ENCODE assay signal across 28 mouse cellular contexts in the genomic region with DNA sequence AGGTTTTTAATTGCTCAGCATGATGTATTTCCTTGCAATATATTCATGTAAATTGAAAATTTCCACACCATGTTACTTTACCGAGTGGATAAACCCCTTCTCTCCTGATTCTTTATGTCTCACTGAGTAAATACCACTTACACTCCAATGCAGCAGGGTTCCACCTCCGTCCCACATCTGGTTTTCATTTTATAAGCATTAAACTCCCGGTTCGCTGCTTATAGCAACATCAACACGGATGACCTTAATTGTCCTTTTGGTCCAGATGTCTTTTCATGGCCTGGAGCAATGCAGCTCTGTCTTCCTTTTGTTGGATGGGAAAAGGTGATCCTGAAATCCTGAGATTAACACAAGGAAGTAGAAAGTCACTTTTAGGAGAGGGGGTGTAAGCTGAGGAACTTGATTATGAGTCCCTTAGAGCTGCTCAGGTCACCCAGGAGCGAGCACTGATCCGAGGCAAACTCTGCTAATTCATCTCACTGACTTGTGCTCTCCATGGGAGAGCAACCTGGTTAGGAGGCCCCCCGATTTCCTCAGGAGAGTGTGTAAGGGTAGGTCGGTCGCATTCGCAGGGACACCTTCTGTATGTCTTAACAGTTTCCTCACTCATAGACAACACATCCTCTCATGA. TPM values are rescaled to one million over a fixed set of nuclear protein-coding genes. Genes with fewer than 3 reads are reported as not detected.
DNase-seq lines count a peak whose midpoint lies in the region; ATAC-seq lines count a peak whose summit lies in the region.
"Had no signal": no experiment of that assay in that cellular context is flagged by ENCODE, and none has a peak within 500 bp of the region (broad histone marks: within the 10 kb centered on the region; RNA-seq: fewer than 3 reads in every experiment).

No protein-coding gene starts in this region.

- no peaks in the 10 kb centered on the region for H3K36me3 ChIP-seq in embryonic facial prominence, embryonic 13.5 days
- no peaks in the 10 kb centered on the region for H3K36me3 ChIP-seq in limb, embryonic 12.5 days
- H3K36me3 ChIP-seq in midbrain, embryonic 10.5 days, result no peaks in the 10 kb centered on the region
- H3K36me3 ChIP-seq: heart, embryonic 10.5 days; hindbrain, embryonic 15.5 days; intestine, embryonic 15.5 days; liver, embryonic 12.5 days; midbrain, embryonic 13.5 days; neural tube, embryonic 12.5 days had no signal

- no peak for ATAC-seq in embryonic facial prominence, embryonic 13.5 days (ENCODE audit: insufficient number of reproducible peaks, insufficient read depth, low FRiP score, low TSS enrichment, low read depth)
- ATAC-seq in limb, embryonic 12.5 days (ENCODE audit: insufficient number of reproducible peaks, insufficient read depth, low FRiP score, low TSS enrichment, low read depth), result peak; percentile 52; the same call in 1 of the 2 replicates
- ATAC-seq: activated CD4-positive, CD25-positive, alpha-beta regulatory T cell, adult 4 months; forebrain, embryonic 14.5 days; intestine, embryonic 15.5 days; liver, embryonic 12.5 days; midbrain, embryonic 13.5 days had no signal

- H3K4me1 ChIP-seq in embryonic facial prominence, embryonic 13.5 days, result peaks cover 9% of the 10 kb centered on the region
- peaks cover 7% of the 10 kb centered on the region for H3K4me1 ChIP-seq in limb, embryonic 12.5 days (replicated peaks)
- H3K4me1 ChIP-seq in midbrain, embryonic 10.5 days, result peaks cover 5% of the 10 kb centered on the region
- H3K4me1 ChIP-seq: heart, embryonic 10.5 days; hindbrain, embryonic 15.5 days; intestine, embryonic 15.5 days; liver, embryonic 12.5 days; midbrain, embryonic 13.5 days had no signal

- peak overlapping the region; percentile 1; the same call in 1 of the 2 replicates for H3K4me2 ChIP-seq in embryonic facial prominence, embryonic 13.5 days
- H3K4me2 ChIP-seq in limb, embryonic 12.5 days, result peak overlapping the region; percentile 23
- H3K4me2 ChIP-seq: hindbrain, embryonic 15.5 days; intestine, embryonic 15.5 days; liver, embryonic 12.5 days; midbrain, embryonic 13.5 days; neural tube, embryonic 12.5 days had no signal

- no peak overlapping the region for H3K4me3 ChIP-seq in embryonic facial prominence, embryonic 13.5 days
- H3K4me3 ChIP-seq in limb, embryonic 12.5 days (replicated peaks), result no peak overlapping the region
- H3K4me3 ChIP-seq in midbrain, embryonic 10.5 days, result no peak overlapping the region
- H3K4me3 ChIP-seq: erythroblast, embryonic 14.5 days; heart, embryonic 10.5 days; hindbrain, embryonic 15.5 days; intestine, embryonic 15.5 days; liver, embryonic 12.5 days; midbrain, embryonic 13.5 days; neural tube, embryonic 12.5 days had no signal

- H3K27ac ChIP-seq in embryonic facial prominence, embryonic 13.5 days, result no peak overlapping the region
- H3K27ac ChIP-seq in limb, embryonic 12.5 days, result peak overlapping the region; percentile 37; the same call in 1 of the 2 replicates
- no peak overlapping the region for H3K27ac ChIP-seq in midbrain, embryonic 10.5 days (replicated peaks)
- H3K27ac ChIP-seq: heart, embryonic 10.5 days; hindbrain, embryonic 15.5 days; intestine, embryonic 15.5 days; liver, embryonic 12.5 days; midbrain, embryonic 13.5 days; neural tube, embryonic 12.5 days had no signal

- 25% methylated on average over 11 of the region's 11 CpGs for WGBS in embryonic facial prominence, embryonic 13.5 days
- 15% methylated on average over 11 of the region's 11 CpGs for WGBS in limb, embryonic 12.5 days
- 69% methylated on average over 11 of the region's 11 CpGs for WGBS in midbrain, embryonic 10.5 days

- H3K9me3 ChIP-seq in embryonic facial prominence, embryonic 13.5 days, result no peaks in the 10 kb centered on the region
- H3K9me3 ChIP-seq in limb, embryonic 12.5 days, result no peaks in the 10 kb centered on the region
- H3K9me3 ChIP-seq in midbrain, embryonic 10.5 days (replicated peaks), result no peaks in the 10 kb centered on the region
- H3K9me3 ChIP-seq: heart, embryonic 10.5 days; hindbrain, embryonic 15.5 days; intestine, embryonic 15.5 days; liver, embryonic 12.5 days; midbrain, embryonic 13.5 days; neural tube, embryonic 12.5 days had no signal

- H3K9ac ChIP-seq in embryonic facial prominence, embryonic 13.5 days, result no peak overlapping the region
- H3K9ac ChIP-seq in limb, embryonic 12.5 days (replicated peaks), result no peak overlapping the region
- H3K9ac ChIP-seq: hindbrain, embryonic 15.5 days; intestine, embryonic 15.5 days; liver, embryonic 12.5 days; midbrain, embryonic 13.5 days; neural tube, embryonic 12.5 days had no signal

- DNase-seq in 3T3-L1 (ENCODE audit: low read depth, low spot score), result peak; percentile 31
- DNase-seq in embryo, embryonic 11 days, result peak; percentile 75
- no peak for DNase-seq in midbrain, embryonic 10.5 days (ENCODE audit: low spot score)
- DNase-seq in adrenal gland, postnatal 14 days, result no peak
- no peak for DNase-seq in right cerebral cortex, postnatal 25 days
- DNase-seq: adrenal gland, postnatal 10 days; cerebellum, adult 9-10 months; gastrocnemius, postnatal 10 days; heart, postnatal 4 days; kidney, adult 8-10 months; kidney, postnatal 10 days; lung, adult 2 months; lung, postnatal 14 days; right cerebral cortex, postnatal 14 days; thymus, postnatal 14 days had no signal

- no peaks in the 10 kb centered on the region for H3K27me3 ChIP-seq in embryonic facial prominence, embryonic 13.5 days
- H3K27me3 ChIP-seq in limb, embryonic 12.5 days, result 0 out of 2 replicates have a peak, but pooled peaks cover 3% of the 10 kb centered on the region
- no peaks in the 10 kb centered on the region for H3K27me3 ChIP-seq in midbrain, embryonic 10.5 days (ENCODE audit: low read depth, poor library complexity, severe bottlenecking)
- H3K27me3 ChIP-seq: hindbrain, embryonic 15.5 days; intestine, embryonic 15.5 days; liver, embryonic 12.5 days; midbrain, embryonic 13.5 days; neural tube, embryonic 12.5 days had no signal

RNA-seq across cellular contexts. Expression of gene Rtkn2, which starts 8.1 kb away (rescaled TPM):
- polyA plus RNA-seq in embryonic facial prominence, embryonic 13.5 days (2015; fragmentation: Nextera tagmentation; extraction: Ambion mirVana), result 9.2 and 9.8 TPM in 2 replicates
- polyA plus RNA-seq in limb, embryonic 12.5 days (2016; fragmentation: Nextera tagmentation; extraction: Ambion mirVana), result 13.2 and 14.6 TPM in 2 replicates
- polyA plus RNA-seq in midbrain, embryonic 10.5 days (2016; fragmentation: Nextera tagmentation; extraction: Ambion mirVana), result 21.5 and 21.6 TPM in 2 replicates
- total RNA-seq in adrenal gland, postnatal 14 days (2021), result 0.89 and 1.2 TPM in 2 replicates
- polyA plus RNA-seq: erythroblast, embryonic 14.5 days had no signal

RNA-seq across cellular contexts. Expression of gene Zfp365, which starts 58.8 kb away (rescaled TPM):
- 3.0 and 3.2 TPM in 2 replicates for polyA plus RNA-seq in embryonic facial prominence, embryonic 13.5 days (2015; fragmentation: Nextera tagmentation; extraction: Ambion mirVana)
- polyA plus RNA-seq in limb, embryonic 12.5 days (2016; fragmentation: Nextera tagmentation; extraction: Ambion mirVana), result 3.3 and 3.9 TPM in 2 replicates
- polyA plus RNA-seq in midbrain, embryonic 10.5 days (2016; fragmentation: Nextera tagmentation; extraction: Ambion mirVana), result 2.3 and 2.7 TPM in 2 replicates
- 2.0 and 2.4 TPM in 2 replicates for total RNA-seq in adrenal gland, postnatal 14 days (2021)
- total RNA-seq: granulocyte monocyte progenitor cell, adult 5-6 weeks; megakaryocyte progenitor cell, adult 5-6 weeks had no signal
- polyA plus RNA-seq: erythroblast, embryonic 14.5 days had no signal

Comparison
In these comparisons a context has a peak if more than half of its experiments do, and no peak if none do; other contexts are left out.
1. DNase-seq: peak in 3T3-L1 (single experiment) and embryo, embryonic 11 days (single experiment); none in midbrain, embryonic 10.5 days (single experiment), adrenal gland, postnatal 14 days (single experiment) and right cerebral cortex, postnatal 25 days (single experiment).